Mouse (Mus musculus): ENCODE measurements at regions not wholly inside any gene's neighbourhood (a gene's known extent, or its start where the extent isn't known, plus 50 kb on each side); places are given as distances from the start of the nearest gene placed in this dataset.

GRCm38 (mm10) chr4:72480535-72480934 lies 279.8 kb upstream of the Tle1 start:
- DNase-seq, result no peak

- DNase-seq, result no peak
These were observed 268.6 kb upstream of the Tle1 start for GRCm38 (mm10) chr4:72469236-72469875.

- no peak for DNase-seq
These were observed 243.6 kb upstream of the Tle1 start for GRCm38 (mm10) chr4:72444177-72444770.

- no peak for DNase-seq
These were observed 236.6 kb upstream of the Tle1 start for GRCm38 (mm10) chr4:72437367-72437766.

- no peak for DNase-seq
These were observed 224.6 kb upstream of the Tle1 start for GRCm38 (mm10) chr4:72425316-72425715.

- DNase-seq, result no peak
These were observed 211.5 kb upstream of the Tle1 start for GRCm38 (mm10) chr4:72412100-72412788.

GRCm38 (mm10) chr4:72411343-72411742 lies 210.6 kb upstream of the Tle1 start:
- no peak for DNase-seq

DNA sequence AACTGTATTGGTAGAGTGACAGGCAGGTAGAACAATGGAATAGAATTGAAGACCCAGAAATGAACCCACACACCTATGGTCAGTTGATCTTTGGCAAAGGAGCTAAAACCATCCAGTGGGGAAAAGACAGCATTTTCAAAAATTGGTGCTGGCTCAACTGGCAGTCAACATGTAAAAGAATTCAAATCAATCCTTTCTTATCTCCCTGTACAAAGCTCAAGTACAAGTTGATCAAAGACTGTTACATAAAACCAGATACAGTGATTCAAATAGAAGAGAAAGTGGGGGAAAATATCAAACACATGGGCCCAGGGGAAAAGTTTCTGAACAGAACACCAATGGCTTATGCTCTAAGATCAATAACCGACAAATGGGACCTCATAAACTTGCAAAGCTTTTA lies 200.0 kb upstream of the Tle1 start:
- no peak for DNase-seq

DNA sequence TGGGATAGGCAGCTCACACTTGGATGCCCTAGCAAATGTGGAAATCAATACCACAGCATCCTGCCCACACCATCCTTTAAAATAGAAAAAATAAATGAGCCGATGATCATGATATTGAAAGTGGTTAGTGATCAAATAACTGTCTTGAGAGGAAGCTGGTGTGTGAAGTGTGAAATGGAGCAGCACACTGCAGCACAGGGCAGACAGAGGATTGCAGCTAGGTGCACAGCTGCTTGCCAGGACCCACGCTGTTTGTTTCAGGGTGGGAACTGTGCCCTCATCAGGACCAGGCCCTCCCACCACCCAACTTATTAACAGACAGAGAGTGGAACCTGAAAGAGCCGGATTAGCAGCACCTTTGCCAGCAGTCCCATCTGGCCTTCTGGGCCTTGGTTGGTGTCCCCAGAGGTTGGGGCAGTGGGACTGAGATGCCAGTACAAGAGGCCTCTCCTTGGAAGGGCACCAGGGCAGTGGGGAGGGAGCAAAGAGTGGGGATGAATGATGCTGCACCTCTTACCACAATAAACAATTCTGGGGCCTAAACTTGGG lies 191.2 kb upstream of the Tle1 start:
- DNase-seq, result no peak

- DNase-seq, result no peak
These were observed 189.3 kb upstream of the Tle1 start for GRCm38 (mm10) chr4:72389811-72390625.

GRCm38 (mm10) chr4:72384901-72385264 lies 184.2 kb upstream of the Tle1 start:
- DNase-seq, result peak; percentile 5

GRCm38 (mm10) chr4:72384259-72384900 lies 183.7 kb upstream of the Tle1 start:
- no peak for DNase-seq

GRCm38 (mm10) chr4:72383729-72384128 lies 183.0 kb upstream of the Tle1 start:
- no peak for DNase-seq

- no peak for DNase-seq
These were observed 181.9 kb upstream of the Tle1 start for GRCm38 (mm10) chr4:72382517-72383147.

GRCm38 (mm10) chr4:72381742-72382141 lies 181.0 kb upstream of the Tle1 start:
- DNase-seq, result no peak

- no peak for DNase-seq
These were observed 180.4 kb upstream of the Tle1 start for GRCm38 (mm10) chr4:72381116-72381515.

DNA sequence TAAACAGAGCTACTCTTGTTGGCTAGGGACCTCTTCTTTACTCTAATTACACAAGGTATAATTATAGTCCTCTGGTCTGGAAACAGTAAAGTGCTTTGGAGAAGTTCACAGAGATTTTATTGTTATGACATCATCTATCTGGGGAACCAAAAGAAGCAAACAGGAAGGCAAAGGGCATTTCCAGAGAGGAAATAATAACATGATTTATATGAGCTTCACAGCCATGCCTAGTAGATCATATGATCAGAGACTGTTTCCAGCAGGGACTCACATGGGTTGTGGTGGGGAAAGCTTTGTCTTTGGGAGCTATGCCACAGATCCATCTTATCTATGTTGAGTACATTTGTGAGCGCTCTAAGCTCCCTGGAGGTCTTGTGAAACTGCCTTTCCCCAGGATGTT lies 178.8 kb upstream of the Tle1 start:
- DNase-seq, result no peak

DNA sequence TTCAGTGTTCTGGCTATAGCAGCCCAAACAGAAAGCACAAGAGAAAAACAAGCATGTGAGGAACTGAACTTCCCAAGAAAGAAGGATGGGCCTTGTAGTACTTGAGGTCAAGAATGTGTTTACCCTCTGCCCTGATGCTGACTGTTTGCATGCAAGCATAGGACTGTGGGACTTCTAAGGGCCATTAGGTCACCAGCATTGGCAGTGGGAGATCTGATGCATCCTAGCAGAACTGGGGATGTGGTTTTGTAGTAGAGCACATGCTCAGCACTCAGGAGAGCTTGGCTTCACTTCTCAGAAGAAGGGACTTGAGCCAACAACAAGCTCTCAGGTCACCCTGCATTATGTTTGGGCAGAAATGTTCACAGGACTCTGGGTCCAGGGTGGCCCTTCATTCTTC lies 178.3 kb upstream of the Tle1 start:
- no peak for DNase-seq

DNA sequence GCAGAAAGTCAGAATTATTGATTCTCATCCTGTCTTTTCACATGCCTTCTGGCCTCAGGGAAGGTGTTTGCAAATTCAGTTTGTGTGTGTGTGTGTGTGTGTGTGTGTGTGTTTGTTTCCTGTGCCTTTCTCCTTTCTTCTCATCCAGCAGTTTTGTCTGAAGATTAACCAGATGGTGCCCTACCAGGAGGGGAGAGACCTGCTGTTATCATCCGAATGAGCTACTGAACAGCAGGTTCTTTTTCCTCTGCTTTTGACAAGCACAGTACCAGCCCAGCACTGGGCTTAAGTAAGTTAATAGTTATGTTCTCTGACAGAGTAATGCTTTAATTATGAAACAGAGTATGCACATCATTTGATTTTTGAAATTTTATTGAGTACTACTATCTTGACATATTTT lies 176.8 kb upstream of the Tle1 start:
- DNase-seq, result no peak

GRCm38 (mm10) chr4:72351985-72352384 lies 151.3 kb upstream of the Tle1 start:
- DNase-seq, result no peak

- DNase-seq, result no peak
These were observed 131.2 kb upstream of the Tle1 start for GRCm38 (mm10) chr4:72331882-72332281.

DNA sequence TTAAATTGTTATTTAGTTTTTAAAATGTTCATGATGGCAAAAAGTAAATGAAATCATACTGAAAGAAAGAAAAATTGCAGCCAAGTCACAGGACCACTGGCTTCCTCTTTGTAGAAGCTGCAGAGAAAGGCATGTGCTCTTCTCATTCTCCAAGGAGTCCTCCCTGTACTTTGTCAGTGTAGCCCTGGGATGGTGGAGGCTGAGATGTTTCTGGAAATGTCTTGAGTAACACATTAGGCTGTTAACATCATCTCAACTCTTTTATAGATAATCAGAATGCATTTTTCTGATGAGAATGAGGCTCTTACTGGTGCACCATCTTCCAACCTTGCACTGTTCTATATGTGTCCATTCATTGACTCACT lies 128.3 kb upstream of the Tle1 start:
- no peak for DNase-seq

Data from adrenal gland, postnatal 10 days (tissue).